ENCODE assay signal across 8 mouse cellular contexts in the genomic region with DNA sequence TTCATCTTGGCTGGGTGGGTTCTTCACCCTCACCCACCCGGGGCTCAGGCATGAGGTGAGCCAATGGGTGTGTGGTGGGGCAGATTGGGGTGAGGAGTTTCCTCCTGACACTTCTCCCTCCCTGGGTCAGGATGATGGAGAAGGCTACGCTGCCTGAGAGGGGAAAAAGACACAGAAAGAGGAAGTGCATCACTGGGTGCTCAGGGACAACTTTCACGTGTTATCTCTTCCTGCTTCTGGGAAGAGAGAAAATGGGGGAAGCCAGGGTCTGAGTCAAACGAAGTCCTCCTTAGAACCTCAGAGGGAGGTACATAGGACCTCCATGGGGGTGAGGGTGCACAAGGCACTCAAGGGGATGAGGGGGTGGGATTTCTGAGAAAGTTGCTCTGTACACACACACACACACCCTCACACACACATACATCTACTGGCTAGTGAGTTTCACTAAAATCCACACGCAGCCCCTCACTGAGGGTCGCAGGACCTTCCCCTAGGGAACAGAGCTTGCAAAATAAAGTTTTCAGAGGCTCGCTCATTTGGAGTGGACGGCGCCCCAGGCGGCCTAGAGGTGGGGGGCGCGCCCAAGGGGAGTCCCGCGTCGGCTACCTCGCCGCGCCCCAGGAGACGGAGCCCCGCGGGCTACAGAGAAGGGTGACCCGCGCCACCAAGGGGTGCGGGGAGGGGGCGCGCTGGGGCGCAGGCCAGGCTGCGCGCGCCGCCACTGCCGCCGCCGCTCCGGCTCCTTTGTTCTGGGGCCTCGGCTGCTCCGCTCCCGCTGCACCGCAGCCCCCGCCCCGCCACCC. TPM values are rescaled to one million over a fixed set of nuclear protein-coding genes. Genes with fewer than 3 reads are reported as not detected.
DNase-seq lines count a peak whose midpoint lies in the region; ATAC-seq lines count a peak whose summit lies in the region.

No protein-coding gene starts in this region.

- peaks cover 5% of the 10 kb centered on the region; the same call in 1 of the 2 replicates for H3K36me3 ChIP-seq in kidney, embryonic 14.5 days (ENCODE audit: control insufficient read depth, insufficient read depth, low read length)
- H3K36me3 ChIP-seq in limb, embryonic 13.5 days: peaks cover 15% of the 10 kb centered on the region
- no peaks in the 10 kb centered on the region for H3K36me3 ChIP-seq in midbrain, embryonic 16.5 days (ENCODE audit: control insufficient read depth, insufficient read depth, low read length)

- peak overlapping the region; percentile 97 for H3K9ac ChIP-seq in kidney, embryonic 14.5 days (ENCODE audit: low read depth, low read length)
- peak overlapping the region; percentile 96 for H3K9ac ChIP-seq in limb, embryonic 13.5 days
- H3K9ac ChIP-seq in midbrain, embryonic 16.5 days (ENCODE audit: low read depth, low read length): peak overlapping the region; percentile 96

- peak; percentile 29; the same call in 1 of the 2 replicates for ATAC-seq in kidney, embryonic 14.5 days (ENCODE audit: low FRiP score, low TSS enrichment)
- peak; percentile 50 for ATAC-seq in granulocyte monocyte progenitor cell, adult 5-6 weeks (replicated peaks; ENCODE audit: poor library complexity, severe bottlenecking)
- ATAC-seq in limb, embryonic 13.5 days (ENCODE audit: low FRiP score, low read depth): peak; percentile 55
- ATAC-seq in midbrain, embryonic 16.5 days: peak; percentile 26

- peak overlapping the region; percentile 84 for H3K4me2 ChIP-seq in kidney, embryonic 14.5 days (replicated peaks; ENCODE audit: low read depth, low read length)
- peak overlapping the region; percentile 89 for H3K4me2 ChIP-seq in limb, embryonic 13.5 days (replicated peaks)
- H3K4me2 ChIP-seq in midbrain, embryonic 16.5 days (ENCODE audit: low read length): peak overlapping the region; percentile 94

- under 1% methylated on average over 27 of the region's 41 CpGs for WGBS in kidney, embryonic 14.5 days
- under 1% methylated on average over 35 of the region's 41 CpGs for WGBS in limb, embryonic 13.5 days
- WGBS in midbrain, embryonic 16.5 days: 1% methylated on average over 22 of the region's 41 CpGs

- no peaks in the 10 kb centered on the region for H3K27me3 ChIP-seq in kidney, embryonic 14.5 days (ENCODE audit: control insufficient read depth, insufficient read depth, low read length)
- H3K27me3 ChIP-seq in limb, embryonic 13.5 days: no peaks in the 10 kb centered on the region
- H3K27me3 ChIP-seq in midbrain, embryonic 16.5 days (ENCODE audit: control insufficient read depth, insufficient read depth, low read depth, low read length): no peaks in the 10 kb centered on the region

- H3K4me1 ChIP-seq in kidney, embryonic 14.5 days (ENCODE audit: control insufficient read depth, insufficient read depth, low read length): peaks cover 52% of the 10 kb centered on the region
- peaks cover 64% of the 10 kb centered on the region for H3K4me1 ChIP-seq in limb, embryonic 13.5 days
- H3K4me1 ChIP-seq in midbrain, embryonic 16.5 days (ENCODE audit: control insufficient read depth, insufficient read depth, low read length): peaks cover 51% of the 10 kb centered on the region

- peak overlapping the region; percentile 86 for H3K4me3 ChIP-seq in kidney, embryonic 14.5 days (ENCODE audit: low read length)
- peak overlapping the region; percentile 87 for H3K4me3 ChIP-seq in limb, embryonic 13.5 days
- peak overlapping the region; percentile 82 for H3K4me3 ChIP-seq in midbrain, embryonic 16.5 days (ENCODE audit: low read depth, low read length)

- no peak for DNase-seq in kidney, adult 9 months
- peak; percentile 15 for DNase-seq in R1 (ENCODE audit: low read depth, low spot score)
- peak; percentile 83 for DNase-seq in thymus, postnatal 14 days
- no peak for DNase-seq in right cerebral cortex, postnatal 4 days

- peak overlapping the region; percentile 95 for H3K27ac ChIP-seq in kidney, embryonic 14.5 days (ENCODE audit: low read depth, low read length)
- peak overlapping the region; percentile 90 for H3K27ac ChIP-seq in limb, embryonic 13.5 days
- peak overlapping the region; percentile 92 for H3K27ac ChIP-seq in midbrain, embryonic 16.5 days (ENCODE audit: low read length)

- no peaks in the 10 kb centered on the region for H3K9me3 ChIP-seq in kidney, embryonic 14.5 days (ENCODE audit: control insufficient read depth, low read length)
- H3K9me3 ChIP-seq in limb, embryonic 13.5 days: no peaks in the 10 kb centered on the region
- no peaks in the 10 kb centered on the region for H3K9me3 ChIP-seq in midbrain, embryonic 16.5 days (replicated peaks; ENCODE audit: control insufficient read depth, low read length, poor library complexity, severe bottlenecking)

RNA-seq across cellular contexts. Expression of a gene that starts 3.4 kb away (rescaled TPM):
- 48.6 and 54.9 TPM in 2 replicates for polyA plus RNA-seq in kidney, embryonic 14.5 days (2014; fragmentation: Nextera tagmentation; extraction: Ambion mirVana)
- 35.6 and 46.9 TPM in 2 replicates for total RNA-seq in granulocyte monocyte progenitor cell, adult 5-6 weeks (2014; fragmentation: Nextera tagmentation)
- 13.4 and 17.5 TPM in 2 replicates for total RNA-seq in granulocyte monocyte progenitor cell, adult 5-6 weeks (2017)
- 51.6 and 63.1 TPM in 2 replicates for polyA plus RNA-seq in limb, embryonic 13.5 days (2015; fragmentation: Nextera tagmentation; extraction: Ambion mirVana)
- 51.9 and 53.2 TPM in 2 replicates for polyA plus RNA-seq in midbrain, embryonic 16.5 days (2015; fragmentation: Nextera tagmentation; extraction: Ambion mirVana)

RNA-seq across cellular contexts. Expression of a gene that starts 51.2 kb away (rescaled TPM):
- 69.3 and 78.2 TPM in 2 replicates for polyA plus RNA-seq in kidney, embryonic 14.5 days (2014; fragmentation: Nextera tagmentation; extraction: Ambion mirVana)
- total RNA-seq in granulocyte monocyte progenitor cell, adult 5-6 weeks (2014; fragmentation: Nextera tagmentation): 28.1 and 49.2 TPM in 2 replicates
- 19.6 and 29.3 TPM in 2 replicates for total RNA-seq in granulocyte monocyte progenitor cell, adult 5-6 weeks (2017)
- polyA plus RNA-seq in limb, embryonic 13.5 days (2015; fragmentation: Nextera tagmentation; extraction: Ambion mirVana): 88.4 and 89.5 TPM in 2 replicates
- polyA plus RNA-seq in midbrain, embryonic 16.5 days (2015; fragmentation: Nextera tagmentation; extraction: Ambion mirVana): 64.8 and 72.5 TPM in 2 replicates

Comparison
In these comparisons a context has a peak if more than half of its experiments do, and no peak if none do; other contexts are left out.
1. DNase-seq: peak in R1 (single experiment) and thymus, postnatal 14 days (single experiment); none in kidney, adult 9 months (single experiment) and right cerebral cortex, postnatal 4 days (single experiment).
2. Peak in every context shown above with its lines, with median percentiles within 50 percentile points of each other: ATAC-seq, H3K27ac ChIP-seq, H3K4me2 ChIP-seq, H3K4me3 ChIP-seq and H3K9ac ChIP-seq.